Mouse (Mus musculus): ENCODE results near the gene Nanp.

Gene Nanp

GRCm38 (mm10) chr2:151039232-151039695, at the start of gene Nanp, which contains the start of gene Ninl:
TSS of gene Nanp (minus strand) at chr2:151039398.
TSS of gene Ninl (minus strand) at chr2:151039382.
- DNase-seq, result peak; percentile 96

DNA sequence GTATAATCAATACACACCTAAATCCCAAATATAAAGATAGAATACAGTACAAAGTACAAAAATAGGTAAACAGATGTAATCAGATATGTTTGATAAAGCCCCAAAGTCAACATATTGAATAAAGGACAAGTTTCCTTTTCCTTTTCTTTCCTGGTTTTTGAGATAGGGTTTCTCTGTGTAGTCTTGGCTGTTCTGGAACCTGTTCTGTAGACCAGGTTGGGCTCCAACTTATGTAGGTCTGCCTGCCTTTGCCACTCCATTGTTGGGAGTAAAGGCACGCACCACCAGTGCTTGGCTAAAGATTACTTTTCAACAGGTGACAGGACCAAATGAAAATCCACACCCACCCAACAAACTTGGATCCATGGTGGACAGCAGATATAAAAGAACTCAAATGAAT, 17.4 kb upstream of the Nanp start:
- no peak for DNase-seq

DNA sequence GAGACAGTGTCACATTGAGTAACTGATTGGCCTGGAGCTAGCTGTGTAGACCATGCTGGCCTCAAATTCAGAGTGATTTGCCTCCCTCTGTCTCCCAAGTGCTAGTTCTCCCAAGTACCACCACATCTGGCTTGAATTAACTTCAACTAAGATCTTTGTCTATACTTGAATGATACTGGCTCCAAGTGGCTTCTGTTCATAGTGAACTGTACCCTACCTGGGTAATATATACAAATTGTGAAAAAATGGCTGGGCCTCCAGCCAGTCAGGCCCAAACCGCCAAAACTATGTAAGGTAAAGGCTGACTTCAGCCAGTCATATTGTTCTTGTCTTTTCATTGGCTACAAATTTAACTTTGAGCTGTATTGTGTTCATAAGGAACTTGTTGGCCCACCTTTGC, 1.2 kb upstream of the Nanp start:
- no peak for DNase-seq

- DNase-seq, result no peak
Measured at GRCm38 (mm10) chr2:151039726-151040125, 528 bp upstream of the Nanp start.

DNA sequence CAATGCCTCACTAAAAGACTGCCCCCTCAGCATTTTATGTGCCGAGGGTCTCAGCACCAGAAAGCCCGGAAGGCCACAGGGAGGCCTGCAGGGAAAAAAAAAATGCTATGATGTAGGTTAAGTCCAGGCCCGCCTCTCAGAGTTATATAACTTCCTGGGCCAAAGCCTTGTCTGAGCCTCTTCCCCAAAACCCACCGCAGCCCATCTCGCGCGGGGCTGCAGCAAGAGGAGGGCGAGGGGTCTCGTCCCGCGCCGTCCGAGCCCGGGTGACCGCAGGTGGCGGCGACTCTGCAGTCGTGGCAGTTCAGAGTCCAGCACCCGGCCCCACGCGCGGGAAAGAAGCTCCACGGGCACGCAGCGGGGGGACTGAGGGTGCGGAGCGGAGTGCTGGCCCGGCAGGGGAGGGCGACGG, 381 bp downstream of the Nanp start:
- no peak for DNase-seq

GRCm38 (mm10) chr2:151037876-151038552, 1.2 kb downstream of the Nanp start:
- peak; percentile 39 for DNase-seq

- no peak for DNase-seq
Measured at GRCm38 (mm10) chr2:151037292-151037691, 1.9 kb downstream of the Nanp start.

DNA sequence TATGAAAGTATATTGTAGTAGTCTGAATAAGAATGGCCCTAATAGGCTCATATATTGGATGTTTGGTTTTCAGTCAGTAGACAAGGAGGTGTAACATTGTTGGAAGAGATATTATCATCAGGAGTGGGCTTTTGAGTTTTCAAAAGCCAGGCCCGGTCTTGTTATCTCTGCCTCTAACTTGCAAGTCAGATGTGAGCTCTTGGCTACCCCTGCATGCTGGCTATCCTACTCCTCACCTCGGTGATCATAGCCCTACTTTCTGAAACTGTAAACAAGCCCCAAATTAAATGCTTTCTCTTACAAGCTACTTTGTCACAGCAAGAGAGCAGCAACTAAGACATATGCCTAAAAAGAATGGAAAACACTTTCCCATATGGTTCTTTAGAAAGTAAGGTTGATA, 2.5 kb downstream of the Nanp start:
- DNase-seq, result no peak

GRCm38 (mm10) chr2:151034435-151034834, 4.8 kb downstream of the Nanp start:
- no peak for DNase-seq

DNA sequence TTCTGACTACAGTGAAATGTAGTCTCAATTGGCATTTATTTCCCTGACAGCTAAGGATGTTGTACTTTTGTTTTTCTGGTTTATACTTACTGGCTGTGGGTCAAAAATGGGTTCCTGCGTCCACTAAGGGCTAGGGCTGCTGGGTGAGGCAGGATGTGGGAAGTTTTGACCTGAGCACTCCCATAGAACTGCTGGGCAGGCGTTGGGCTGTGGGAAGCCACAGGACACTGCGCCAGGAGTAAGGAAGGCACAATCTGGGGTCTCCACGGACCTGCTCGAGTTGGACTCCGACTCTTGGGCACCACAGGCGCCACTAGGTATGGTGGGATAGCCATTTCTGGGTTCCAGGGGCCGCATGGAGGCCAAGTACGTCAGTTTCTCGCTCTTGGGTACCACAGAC, 18.0 kb downstream of the Nanp start:
- DNase-seq, result no peak

- no peak for DNase-seq
Measured at GRCm38 (mm10) chr2:151015316-151015715, 23.9 kb downstream of the Nanp start.

- no peak for DNase-seq
Measured at GRCm38 (mm10) chr2:151011273-151011672, 27.9 kb downstream of the Nanp start.

DNA sequence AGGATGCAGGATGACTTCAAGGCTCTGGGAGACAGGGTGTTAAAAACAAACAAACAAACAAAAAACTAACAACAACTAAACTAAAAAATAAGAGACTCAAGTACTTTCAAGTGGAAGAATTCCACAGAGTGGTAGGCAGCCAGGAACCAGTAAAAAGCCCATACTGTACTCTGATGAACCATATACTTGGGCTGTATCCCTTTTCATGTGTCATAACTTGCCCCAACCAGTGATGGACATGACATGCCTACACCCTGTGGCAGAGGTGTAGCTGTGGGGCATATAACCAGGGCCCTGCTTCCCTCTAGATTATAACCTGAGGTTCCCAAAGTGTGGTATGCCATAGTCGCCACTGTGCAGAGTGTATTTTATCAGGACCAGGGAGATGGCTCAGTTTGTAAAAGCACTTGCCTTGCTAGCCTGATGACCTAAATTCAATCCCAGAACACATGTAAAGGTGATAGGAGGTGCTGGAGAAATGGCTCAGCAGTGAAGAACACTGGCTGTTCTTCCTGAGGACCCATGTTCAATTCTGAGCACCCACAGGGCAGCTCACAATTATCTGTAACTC, 29.6 kb downstream of the Nanp start:
- DNase-seq, result no peak

- peak; percentile 26 for DNase-seq
Measured at GRCm38 (mm10) chr2:151008939-151009509, 30.2 kb downstream of the Nanp start.

DNA sequence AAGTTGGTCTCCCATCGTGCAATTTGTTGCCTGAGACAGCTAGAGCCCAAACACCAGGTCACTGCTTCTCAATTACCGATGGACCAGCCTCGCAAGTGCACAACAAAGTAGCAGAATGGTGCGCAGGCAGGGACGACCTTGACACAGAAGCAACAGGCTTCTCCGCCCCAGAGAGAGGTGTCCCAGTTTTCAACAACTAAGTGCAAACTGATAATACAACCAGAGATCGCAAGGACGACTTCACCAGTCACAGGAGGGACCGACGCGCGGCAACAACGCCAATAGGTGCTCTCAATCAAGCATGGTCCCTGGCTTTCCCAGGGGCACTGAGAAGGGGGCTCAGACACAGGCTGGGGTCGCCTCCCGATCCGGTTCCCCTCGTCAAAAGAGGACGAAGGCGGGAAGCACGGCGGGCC, 30.7 kb downstream of the Nanp start:
- no peak for DNase-seq

GRCm38 (mm10) chr2:151008006-151008405, 31.2 kb downstream of the Nanp start:
- DNase-seq, result no peak

- DNase-seq, result no peak
Measured at GRCm38 (mm10) chr2:151006281-151006945, 32.8 kb downstream of the Nanp start.

DNA sequence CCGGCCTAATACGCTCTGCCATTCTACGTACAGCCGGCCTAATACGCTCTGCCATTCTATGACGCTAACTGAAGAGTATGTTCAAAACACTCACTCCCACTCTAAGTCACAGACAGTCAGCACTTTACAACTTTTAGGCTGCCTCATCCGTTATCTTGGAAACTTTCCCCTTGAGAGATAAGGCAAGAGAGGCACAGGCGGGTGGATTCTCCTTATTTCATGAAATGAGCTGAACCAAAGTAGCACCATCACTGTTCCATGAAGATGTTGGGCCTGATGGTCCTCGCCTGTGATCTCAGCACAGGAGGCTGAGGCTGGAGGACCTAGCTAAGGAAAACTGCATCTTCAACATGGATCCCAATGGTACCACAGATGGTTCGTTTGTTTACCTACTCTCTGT, 34.8 kb downstream of the Nanp start:
- no peak for DNase-seq

DNA sequence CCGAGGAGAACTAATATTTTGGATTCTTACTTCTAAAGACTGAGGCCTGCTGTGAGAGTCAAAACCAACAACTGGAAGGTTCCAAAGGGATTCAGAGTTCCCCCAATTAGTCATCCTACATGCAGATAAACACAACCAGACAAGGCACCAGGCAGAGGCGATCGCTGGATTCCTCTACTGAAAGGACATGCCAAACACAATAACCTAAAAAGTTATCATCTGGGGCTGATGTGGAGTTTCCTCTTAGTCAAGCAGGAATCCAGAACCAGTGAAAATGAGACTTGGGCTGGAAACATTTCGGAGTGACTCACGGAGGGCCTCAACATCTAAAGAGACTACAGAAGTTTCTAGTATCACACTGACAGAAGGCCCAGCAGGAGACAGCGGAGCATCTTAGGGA, 35.4 kb downstream of the Nanp start:
- DNase-seq, result no peak

DNA sequence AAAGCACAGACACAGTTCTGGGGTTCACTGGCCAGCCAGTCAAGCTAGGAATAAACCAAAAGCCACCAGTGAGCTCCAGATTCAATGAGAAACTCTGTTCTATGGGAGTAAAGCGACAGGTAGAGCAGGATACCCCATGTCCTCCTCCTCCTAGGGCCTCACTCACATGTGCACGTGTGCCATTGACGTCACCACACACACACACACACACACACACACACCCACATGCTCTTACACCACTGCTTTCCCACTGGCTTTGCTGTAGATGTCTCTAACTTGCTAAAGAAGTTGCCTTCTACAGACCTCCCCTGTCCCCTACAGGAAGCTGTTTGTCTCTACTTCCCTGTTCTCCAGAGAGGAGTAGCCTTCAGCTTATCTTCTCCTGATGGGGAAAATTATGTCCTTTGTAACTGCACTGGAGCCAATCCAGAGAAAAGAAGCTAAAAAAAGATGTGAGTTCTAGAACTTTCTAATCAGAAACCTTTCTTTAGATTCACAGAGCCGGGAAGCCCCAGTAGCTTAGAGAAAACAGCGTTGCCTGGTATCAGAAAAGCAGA, 37.5 kb downstream of the Nanp start:
- DNase-seq, result no peak

GRCm38 (mm10) chr2:151000402-151001178, 38.6 kb downstream of the Nanp start:
- peak; percentile 62 for DNase-seq

- no peak for DNase-seq
Measured at GRCm38 (mm10) chr2:150999021-150999420, 40.2 kb downstream of the Nanp start.

GRCm38 (mm10) chr2:150997618-150998017, 41.6 kb downstream of the Nanp start:
- DNase-seq, result no peak

All from cerebellum, adult 9-10 months (tissue).